Mouse (Mus musculus) liver, embryonic 18 days (tissue): ENCODE data around the gene Zfp982. TPM values are rescaled to one million over a fixed set of nuclear protein-coding genes. Genes with fewer than 3 reads are reported as not detected.

ENCODE experiments used
- polyA plus RNA-seq: library from polyadenylated mRNA; depleted of rRNA; stranded (reverse); fragments of >200 nt; gene quantifications from 2 replicates; pipeline ENCODE4 v1.2.3, GENCODE M21; 2012; rRNA removed

The Zfp982 gene
- polyA plus RNA-seq: 0.70 and 0.87 TPM in 2 replicates

GRCm38 (mm10) chr4:147492117-147492516, at the start of gene Zfp982:
TSS of gene Zfp982 (plus strand) at chr4:147492417.

GRCm38 (mm10) chr4:147539918-147540317, 47.7 kb downstream of the Zfp982 start, which contains the start of gene Gm16503:
TSS of gene Gm16503 (plus strand) at chr4:147540218.

GRCm38 (mm10) chr4:147553071-147553470, 60.9 kb downstream of the Zfp982 start, which contains the start of gene Zfp985:
TSS of gene Zfp985 (plus strand) at chr4:147553277.

Other genes with a start within 250 kb of the Zfp982 start
- not detected in 2 replicates for gene Zfp988, start 186.7 kb upstream of the Zfp982 start, polyA plus RNA-seq
- gene Zfp978, start 131.1 kb upstream of the Zfp982 start, polyA plus RNA-seq: 0.03 TPM in 1 of 2 replicates, not detected in the other
- 0.05 and 0.08 TPM in 2 replicates for gene Gm16503, start 47.8 kb downstream of the Zfp982 start, polyA plus RNA-seq
- 0.01 and 0.02 TPM in 2 replicates for gene Zfp985, start 60.9 kb downstream of the Zfp982 start, polyA plus RNA-seq
- 0.48 and 0.61 TPM in 2 replicates for gene Zfp979, start 150.1 kb downstream of the Zfp982 start, polyA plus RNA-seq
- gene Zfp534, start 210.1 kb downstream of the Zfp982 start, polyA plus RNA-seq: 0.01 TPM in 1 of 2 replicates, not detected in the other